Mouse (Mus musculus) thymus, adult 18-20 months (tissue): ENCODE measurements around the gene Gm4924.

Source experiments
- DNase-seq, 2 experiments: peaks; one replicate each; pipeline ENCODE4 v3.0.0; 2022; ENCODE audit warnings: mixed read lengths in 2 of 2

The Gm4924 gene

DNA sequence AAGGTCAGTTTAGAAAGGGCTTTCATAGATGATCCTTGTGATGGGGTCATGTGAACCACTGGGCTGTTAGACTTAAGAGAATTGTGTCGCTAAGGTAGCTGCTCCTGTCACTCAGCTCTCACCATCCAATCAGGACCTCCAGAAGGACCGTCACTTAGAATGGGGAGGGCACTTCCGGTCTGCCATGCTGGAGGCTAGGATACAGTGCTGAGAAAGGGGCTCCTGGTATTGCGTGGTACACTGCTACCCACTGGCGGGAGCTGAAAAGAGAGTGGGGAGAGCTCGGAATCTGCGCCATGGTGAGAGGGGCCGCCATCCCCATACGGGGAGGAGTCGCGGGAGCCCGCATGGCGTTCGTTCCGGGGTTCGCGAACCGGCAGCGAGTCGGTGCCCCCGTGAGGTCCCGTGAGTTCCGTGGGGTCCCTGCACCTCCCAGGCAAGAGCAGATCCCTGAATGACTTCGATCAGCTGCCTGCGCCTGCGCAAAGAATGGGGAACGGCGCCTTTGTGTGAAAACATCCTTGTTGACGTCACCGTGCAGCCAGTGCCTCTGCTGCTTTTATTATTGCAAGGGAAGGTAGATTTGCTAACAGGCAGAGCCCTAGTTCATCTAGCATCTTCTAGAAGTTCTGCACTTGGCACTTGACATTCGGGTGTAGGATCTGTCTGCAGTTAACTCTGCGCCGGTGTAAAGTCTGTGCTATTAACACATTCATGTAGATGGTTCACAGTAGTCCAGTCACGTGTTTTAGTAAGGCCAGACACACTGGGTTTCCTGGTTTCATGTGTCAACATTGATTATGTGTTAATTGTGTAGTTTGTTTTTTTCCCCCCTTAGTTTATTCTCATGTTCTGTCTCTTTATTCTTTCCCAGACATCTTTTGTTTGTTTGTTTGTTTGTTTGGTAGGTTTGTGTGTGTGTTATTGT, at the start of gene Gm4924:
TSS of gene Gm4924 (plus strand) at position 173 of the 928 bp plus-strand sequence.
- DNase-seq: peak; percentile 80 to 85

DNA sequence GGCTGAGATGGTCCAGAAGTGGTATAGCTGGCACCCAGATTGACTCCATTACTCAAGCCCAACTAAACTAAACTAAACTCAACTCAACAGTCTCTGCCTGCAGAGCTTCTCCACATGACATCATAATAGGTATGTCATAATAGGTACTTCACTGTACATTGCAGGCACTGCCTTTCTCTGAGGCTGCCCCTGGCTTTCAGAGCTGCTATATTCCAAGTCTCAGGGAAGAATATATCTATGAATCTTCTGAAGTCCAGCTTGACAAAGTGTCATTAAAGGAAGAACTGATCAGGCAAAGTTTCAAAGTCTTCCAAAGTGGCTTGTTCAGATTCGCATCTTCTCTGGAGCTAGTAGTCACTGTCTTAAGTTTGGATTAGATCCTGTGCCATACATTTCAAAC, 37.6 kb upstream of the Gm4924 start, which contains the start of gene 4932415D10Rik:
TSS of gene 4932415D10Rik (minus strand) at position 101 of the 400 bp plus-strand sequence.
- no peak for DNase-seq

DNA sequence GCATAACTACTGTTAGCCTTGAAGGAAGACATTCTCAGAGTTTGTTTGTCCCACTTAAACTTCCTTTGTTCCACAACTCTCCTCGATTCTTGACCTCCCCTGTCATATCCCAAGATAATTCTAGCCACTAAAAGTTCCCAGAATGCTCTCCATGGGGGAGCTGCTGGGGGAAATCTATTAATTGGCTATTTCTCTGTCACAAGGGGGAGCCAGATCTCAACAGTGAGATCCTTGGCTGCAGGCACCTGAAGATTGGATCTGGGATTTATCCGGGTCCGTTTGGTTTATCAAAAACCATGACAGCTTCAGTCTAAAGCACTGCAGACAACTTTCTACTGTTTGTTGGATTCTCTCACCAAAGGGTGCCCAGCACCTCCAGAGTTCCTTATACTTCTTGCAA, 33.9 kb upstream of the Gm4924 start:
- no peak for DNase-seq

DNA sequence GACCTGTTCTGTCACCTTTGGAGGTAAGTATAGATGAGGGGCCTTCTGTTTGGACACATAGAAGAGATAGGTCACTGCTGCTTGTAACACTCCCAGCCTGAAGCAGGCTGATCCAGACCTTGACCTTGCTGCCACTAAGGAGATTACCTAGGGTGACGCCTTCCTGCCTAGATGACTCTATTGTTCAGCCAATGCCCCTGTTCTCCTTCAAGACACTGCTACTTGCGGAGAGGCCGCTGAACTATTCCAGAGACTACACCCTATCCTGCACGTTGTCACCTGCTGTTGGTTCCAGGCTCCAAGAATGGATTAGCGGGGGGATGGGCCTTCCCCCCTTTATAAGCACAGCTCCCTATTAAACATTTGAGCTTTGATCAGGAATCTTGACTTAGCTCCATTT, 24.2 kb upstream of the Gm4924 start:
- no peak for DNase-seq

DNA sequence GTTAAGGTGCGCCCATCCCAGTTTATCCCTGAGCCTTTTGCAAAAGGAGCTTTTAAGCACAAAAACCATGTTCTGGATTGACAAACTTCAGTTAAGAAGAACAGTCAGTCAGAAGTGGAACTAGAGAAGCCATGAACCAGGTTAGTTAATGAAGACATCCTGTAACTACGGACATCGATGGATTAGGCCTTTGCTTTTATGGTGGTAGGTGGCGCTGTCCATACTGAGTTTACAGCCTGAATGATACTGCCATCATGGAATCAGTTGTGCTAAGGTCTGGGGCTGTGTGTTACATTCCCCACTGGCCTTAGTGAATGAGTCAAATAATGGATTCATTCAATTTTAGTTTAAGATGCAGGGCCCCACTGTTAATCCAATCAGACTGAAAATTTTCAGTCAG, 1.3 kb downstream of the Gm4924 start:
- no peak for DNase-seq

DNA sequence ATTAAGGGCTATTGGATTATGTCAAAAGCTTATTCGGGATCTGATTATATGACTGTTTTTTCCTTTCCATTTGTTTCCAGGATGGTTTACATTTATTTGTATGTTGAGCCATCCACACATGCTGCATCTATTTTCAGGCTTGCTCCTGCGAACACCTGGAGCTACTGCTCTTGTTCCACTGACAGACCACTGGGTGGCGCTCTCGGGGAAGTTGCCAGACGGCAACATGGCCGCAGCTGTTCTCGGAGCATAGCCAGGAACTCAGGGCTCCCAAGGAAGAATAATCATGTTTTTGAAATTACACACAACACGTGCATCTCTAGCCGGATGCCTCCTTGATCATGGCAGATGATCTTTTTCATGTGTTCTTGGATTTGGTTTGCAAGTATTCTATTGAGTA, 7.9 kb downstream of the Gm4924 start:
- DNase-seq: no peak

DNA sequence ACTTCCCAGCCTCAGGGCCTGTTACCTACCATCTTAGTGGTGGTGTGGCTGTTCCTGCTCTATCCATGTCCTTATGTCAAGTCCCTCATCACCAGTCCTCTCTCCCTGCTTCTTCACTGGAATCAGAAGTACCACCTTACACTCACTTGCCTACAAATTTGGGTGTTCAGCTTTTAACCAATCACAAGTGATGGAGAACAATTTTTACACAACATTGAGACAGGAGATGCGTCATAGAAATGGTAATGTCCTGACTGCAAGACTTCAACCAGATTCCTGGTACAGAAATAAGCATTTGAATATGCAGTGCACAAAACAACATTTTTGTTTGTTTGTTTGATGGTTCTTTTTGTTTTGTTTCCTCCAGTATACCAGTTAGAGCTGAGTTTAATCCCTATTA, 28.9 kb downstream of the Gm4924 start:
- no peak for DNase-seq

DNA sequence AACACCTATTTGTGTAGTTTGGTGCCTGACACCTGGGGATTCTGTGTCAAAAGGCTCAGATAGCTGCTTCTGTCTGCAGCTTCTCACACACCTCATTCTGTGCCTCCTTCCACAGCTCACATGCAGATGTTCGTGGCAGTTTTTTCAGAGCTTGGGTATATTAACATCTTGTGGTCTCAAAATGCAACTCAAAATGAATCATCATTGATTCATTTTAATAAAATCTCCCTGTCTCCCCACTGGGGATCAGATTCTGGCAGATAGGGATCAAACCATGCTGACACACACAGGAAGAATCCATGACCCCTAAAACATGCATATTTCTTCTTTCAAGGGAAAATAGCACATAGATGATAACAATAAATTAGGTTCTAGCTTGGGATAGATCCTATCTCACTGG, 55.5 kb downstream of the Gm4924 start:
- no peak for DNase-seq

DNA sequence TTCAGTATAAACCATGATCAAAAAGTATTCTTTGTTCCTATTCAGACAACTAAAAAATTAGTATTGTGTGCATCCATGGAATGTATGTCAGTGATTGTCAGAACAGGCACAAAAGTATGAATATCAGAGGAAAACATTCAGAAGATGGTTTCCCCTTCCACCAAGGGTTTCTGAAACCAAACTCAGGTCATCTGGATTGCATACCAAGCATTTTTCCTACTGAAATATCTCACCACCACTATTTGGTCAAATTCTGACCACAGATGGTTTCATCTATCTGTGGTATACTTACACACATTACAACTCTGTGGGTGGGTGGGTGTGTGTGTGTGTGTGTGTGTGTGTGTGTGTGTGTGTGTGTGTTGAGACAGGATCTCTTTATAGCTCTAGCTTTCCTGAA, 69.6 kb downstream of the Gm4924 start:
- no peak for DNase-seq
